Mouse (Mus musculus): ENCODE results near the gene Efna2.
"Not testable (repeated sequence)": the region's sequence is repeated elsewhere in the genome, so short reads cannot be mapped to it uniquely, and the experiment has no call there.

Gene Efna2

DNA sequence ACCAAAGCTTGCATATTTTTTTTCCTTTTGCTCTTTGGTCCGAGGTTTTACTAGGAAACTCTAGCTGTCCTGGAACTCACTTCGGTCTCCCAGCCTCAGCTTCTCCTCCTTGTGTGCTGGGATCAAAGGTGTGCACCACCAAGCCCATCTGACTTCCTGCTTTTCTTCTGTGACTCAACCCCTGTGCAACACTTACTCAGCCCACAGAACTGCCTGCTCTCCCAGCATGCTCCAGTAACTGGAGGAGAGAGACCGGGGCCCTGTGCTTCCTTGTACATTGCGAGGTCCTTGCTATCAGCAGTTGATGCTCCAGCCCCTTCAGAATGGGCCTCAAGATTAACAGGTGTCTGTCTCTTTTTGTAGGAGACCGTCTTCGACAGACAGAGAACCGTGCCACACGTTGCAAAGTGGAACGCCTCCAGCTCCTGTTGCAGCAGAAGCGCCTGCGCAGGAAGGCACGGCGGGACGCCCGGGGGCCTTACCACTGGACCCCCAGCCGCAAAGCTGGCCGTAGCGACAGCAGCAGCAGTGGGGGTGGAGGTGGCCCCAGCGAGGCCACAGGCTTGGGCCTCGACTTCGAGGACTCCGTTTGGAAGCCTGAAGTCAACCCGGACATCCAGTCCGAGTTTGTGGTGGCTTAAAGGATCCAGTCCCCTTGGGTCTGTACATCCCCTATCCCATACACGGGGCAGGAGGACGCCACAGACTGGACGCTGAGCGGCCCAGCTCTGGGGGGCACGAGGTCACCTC lies 23.1 kb upstream of the Efna2 start:
- DNase-seq = peak in 1 of 2 experiments; percentile 36

DNA sequence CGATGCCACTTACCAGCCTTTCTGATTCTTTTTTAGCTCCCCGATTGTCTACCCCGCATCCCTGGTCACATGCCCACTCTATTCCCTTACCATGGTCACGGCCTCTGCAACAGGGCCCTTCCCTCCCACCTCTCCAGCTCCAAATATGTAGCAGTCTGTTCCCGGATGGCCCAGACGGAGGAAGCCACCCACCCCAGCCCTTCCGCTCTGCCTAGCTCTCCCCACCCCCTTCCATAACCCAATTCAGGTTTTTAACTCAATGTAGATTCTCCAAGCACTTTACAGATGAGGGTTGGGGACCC lies 22.6 kb upstream of the Efna2 start:
- DNase-seq = peak in 1 of 2 experiments; percentile 41

DNA sequence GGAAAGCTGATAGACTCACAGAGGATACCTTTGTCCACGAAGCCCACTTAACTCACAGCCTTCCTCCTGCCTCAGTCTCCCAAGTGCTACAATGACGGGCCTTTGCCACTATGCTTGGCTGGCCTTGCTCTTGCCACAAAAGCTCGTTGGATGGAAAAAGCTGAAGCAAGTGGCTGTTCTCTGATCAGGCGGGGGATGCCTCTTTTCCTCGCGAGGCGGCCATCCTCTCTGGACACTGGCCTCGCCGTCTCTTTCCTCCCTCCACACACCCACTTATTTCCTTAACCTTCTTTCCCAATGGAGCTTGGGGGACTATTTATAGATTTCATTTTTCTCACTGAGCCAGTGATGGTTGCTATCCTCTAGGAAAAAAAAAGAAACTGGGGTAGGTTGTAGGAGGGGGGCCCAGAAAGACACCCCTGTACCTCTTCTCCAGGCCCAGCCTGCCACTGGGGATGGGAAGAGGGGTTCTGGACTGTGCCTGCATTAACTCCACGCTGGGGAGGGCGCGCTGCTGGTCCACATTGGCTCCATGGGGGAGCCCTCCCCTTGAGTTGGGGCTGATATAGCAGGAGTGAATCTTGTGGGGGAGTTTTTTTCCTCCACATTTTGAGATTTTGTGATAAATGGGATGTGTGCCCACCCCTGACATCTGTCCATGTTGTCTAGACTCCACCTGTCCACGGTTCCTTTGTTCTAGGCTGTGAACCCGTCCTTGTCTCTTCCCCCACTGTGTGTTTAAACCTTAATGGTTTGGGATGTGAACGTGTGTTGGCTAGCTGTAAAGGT lies 21.9 kb upstream of the Efna2 start:
- peak; percentile 44 to 61 for DNase-seq

DNA sequence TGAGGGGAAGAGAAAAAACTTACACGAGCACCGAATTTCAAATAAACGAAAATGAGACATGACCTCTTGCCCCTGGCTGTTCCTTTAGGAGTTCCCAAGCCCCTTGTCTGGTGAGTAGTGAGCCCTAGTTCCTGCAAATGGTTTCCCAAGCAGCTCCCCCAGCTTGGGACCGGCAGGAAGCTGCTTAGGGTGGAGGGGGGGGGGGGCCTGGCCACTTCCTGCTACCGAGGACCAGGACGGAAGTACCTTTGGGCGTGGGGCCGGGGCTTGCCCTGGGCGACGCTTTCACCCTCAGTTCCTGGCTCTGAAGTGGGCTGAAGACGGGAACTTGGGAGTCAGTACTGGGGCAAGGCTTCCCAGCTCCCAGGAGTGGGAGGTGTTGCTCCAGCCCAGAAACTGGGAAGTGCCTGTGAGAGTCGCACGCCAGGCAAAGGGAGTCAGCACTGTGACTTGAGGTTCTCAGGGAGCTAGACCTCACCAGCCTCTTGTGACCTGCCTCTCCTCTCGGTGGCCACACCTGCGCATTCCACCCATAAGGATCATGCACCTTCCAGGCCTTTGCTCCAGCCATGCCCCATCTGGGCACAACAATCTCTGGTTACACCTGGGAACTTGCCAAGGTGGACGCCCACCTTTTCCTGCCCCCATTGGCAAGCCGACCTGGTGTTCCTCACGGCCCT lies 20.8 kb upstream of the Efna2 start:
- peak; percentile 50 to 60 for DNase-seq

DNA sequence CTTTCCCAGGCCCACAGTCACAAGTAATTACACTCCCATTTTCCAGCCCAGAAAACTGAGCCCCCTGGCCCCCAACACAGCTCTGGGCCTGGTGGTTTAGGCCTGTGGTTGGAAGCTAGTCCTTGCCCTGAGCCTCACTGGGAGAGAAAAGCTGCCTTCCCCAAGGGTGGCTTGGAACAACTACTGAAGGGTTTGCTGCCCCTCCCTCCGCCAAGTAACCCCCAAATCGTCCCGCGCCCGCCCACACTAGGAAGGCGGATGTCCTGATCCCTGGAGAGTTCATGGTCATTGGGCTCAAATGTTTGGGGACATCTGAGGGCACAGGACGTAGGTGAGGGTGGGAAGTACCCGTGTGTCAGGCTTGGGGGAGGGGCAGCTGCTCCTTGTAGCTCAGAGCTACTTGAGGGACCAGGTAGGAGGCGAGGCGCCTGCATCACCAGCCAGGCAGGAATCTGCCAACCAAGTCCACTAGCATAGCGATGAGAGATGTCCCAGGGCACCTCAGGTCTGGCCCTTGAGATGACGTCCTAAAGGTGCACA lies 20.2 kb upstream of the Efna2 start:
- DNase-seq = peak; percentile 75 to 79

DNA sequence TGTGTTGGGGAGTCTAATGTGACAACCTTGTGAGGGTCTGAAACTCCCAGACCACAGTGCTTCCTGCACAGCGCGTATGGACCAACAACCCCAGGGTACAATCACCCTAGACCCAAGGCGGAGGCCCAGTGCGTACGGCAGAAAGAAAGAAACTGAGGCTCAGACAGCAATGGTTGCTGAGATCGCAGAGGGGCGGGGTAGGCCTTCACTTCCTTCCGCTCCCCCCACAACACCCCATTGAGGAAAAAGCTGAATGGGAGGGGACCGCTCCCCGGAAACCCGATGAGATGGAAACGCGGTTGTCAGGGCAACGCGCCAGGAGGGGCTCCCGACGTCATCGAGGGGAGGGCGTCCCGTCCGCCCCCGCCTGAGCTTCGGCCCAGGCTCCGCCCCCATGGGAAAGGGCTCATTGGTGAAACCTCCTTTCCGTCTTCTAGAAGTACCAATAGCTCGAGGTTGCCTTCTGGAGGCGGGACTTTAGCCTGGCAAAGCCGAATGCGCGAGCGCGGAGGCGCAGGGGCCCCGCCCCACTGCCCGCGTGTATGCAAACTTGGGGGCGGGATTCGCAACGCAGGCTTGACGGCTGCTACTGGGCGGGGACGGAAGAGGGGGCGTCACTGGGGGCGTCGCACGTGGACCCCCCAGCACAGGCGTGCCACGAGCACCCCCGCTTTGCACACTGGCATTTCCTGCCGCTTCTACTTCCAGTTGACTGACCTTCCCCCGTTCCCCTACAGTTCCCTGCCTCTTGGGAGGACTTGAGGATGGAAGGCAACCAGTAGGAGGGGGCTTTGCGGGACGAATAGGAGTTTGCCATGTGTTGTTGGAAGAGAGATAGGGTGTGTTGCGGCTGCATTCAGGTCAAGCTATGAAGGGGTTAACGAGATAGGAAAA lies 19.5 kb upstream of the Efna2 start:
- peak; percentile 99 to 100 for DNase-seq

DNA sequence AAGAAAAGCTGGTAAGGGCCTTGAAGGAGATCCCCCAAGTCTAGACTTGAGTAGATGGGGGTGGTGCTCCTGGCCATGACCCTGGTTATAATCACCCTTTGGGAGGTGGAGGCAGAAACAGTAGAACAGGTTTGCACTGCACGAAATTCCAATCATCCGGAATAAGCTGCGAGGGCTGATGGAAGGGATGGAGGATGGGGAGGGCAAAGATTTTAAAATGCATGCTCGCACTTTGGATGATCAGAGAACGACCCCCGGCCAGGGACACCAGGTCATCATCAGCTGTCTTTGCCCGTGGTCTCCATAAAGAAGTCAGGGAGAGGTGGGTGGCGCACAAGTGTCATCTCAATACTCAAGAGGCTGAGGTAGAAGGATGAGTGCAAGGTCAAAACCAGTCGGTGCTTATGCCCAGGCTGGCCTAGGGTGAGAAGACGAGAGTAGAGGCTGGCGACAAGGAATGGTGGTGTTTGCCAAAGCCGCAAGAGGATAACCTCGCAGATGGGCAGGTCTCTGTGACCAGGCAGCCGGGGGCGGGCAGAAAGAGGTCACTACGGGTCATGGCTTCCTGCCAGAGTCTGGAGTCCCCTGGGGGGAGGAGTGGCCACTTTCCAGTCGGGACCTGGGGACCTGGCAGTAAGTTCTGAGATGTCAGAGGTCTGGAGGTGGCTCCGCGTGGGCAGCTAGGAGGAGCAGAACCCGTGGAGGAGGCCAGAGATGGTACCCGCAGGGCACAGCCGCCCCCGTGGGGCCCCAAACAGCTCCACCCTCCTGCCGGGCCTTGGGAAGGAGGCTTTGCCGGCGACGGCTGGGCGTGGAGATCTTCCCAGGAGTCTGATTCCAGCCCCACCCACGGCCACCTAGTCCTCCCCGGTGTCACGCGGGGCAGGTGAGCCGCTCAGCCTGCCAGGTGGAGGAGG lies 18.6 kb upstream of the Efna2 start:
- DNase-seq = peak; percentile 84 to 88

DNA sequence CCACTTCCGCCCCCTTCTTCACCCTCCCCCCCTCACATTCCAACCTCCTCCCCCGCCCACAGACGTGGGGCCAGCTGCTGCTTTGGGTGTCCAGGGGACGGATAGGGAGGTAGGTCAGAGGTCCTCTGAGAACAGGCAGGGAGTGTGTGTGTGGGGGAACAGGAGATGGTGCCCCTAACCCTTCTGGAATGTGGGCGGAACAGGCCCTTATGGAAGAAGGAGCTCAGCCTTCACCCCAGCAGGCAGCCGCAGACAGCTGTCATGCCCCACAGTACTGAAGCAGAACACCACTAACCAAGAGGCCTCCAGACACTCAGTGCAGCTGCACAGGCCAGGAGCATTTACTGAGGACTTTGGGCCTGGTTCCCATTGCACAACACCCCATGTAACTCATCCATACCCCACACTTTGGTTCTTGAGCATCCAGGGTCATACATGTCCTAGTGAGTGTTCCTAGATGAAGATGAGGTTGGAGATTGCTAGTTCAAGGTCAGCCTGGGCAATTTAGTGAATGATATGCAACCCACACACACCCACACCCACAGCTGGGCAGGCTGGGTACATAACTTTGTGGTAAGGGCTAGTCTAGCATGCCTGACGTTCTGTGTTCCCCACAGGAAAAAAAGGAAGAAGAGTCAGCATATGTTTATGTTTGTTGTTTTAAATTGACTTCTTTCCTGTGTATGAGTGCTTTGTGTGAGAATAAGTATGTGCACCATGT lies 17.6 kb upstream of the Efna2 start:
- DNase-seq = no peak

DNA sequence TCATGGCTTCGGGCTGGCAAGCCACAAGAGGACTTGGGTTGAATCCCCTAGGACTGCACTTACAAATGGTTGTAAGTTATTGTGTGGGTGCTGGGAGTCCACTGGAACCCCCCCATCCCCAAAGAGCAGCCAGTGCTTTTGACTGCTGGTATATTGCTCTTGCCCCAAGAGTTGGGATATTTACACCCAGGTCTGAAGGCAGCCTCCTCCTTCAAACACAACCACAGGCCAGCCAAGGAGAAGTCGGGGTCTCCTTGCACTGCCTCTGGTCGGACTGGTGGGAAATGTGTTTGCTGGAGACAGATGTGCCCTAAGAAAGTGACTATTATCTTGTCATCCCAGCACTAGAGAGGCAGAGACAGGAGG lies 17.1 kb upstream of the Efna2 start:
- DNase-seq = no peak

DNA sequence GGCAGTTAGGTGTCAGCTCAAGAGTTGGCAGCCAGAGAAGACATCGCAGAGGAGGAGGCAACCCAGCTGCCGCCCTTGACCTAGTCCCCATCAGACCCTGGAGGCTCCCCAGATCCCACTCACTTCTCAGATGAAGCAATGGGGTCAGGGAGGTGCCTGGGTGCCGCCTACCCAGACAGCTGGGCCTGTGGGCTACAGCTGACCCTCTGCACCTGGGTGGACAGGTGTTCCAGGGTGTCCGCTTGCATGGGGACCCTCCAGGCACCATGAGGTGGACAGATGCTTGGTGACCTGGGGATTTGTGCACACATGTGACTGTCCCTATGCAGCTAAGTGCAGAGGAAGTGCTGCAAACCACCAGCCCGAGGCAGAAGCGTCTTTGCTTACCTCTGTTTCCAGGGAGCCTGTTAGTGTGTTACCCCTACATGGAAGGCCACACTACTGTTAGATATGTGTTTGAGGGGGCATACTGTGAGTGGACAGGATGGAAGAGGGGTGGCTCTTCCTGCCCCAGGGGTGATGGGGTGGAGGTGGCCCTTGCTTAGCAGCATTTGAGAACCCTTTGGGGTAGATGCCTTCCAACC lies 16.5 kb upstream of the Efna2 start:
- DNase-seq = no peak

DNA sequence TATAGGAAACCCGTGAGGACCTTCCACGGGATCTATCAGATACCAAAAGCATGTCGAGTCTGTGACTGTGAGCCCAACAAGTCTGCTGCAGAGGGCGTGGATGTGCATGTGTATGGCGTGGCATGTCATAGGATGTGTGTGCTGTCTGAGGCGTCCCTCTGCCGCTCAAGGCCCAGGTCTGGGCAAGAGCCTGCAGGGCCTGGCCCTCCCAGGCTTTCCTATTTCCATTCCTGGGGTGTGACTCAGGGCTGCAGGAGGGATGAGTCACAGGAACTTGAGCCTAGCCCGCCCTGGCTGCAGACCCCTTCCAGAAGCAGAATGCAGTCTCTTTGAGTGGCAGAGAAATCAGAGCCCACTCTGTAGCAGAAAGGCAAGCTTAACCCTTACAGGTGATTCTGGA lies 15.6 kb upstream of the Efna2 start:
- no peak for DNase-seq

DNA sequence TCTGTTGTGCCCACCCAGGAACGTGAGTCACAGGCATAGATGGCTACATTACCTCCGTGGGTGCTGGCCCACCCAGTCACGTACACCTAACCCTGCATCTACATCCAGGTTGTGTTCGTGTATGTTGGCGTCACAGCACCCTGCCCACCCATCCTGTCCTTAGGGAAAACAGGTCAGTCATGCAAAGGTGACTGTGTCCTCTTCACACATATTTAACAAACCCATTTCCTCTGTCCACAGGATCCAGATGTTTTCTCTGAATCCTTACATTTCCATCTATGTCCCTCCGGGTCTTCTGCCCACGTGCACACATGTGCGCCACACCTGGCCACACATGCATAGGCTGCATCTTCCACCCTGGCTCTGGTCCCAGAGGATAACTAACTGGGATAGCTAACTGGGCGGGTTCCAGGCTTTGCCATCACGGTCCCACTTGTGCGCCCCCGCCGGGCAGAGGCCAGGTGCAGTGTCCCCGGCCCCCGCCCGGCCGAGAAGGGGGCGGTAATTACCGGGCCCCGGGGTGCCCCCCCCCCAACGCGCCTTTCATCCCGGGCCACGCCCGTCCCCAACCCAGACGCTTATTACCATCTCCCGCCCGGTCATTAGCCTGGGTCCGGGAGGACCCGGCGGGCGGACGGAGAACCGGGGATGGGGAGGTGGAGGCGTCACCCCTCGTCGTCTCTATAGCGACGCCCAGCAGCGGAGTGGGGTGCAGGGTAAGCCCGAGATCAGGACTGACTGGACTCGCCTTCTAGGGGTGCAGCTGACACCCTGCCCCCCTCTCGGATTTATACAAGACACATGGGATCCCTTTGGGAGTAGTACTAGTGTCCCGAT lies 14.9 kb upstream of the Efna2 start:
- peak; percentile 72 to 75 for DNase-seq

DNA sequence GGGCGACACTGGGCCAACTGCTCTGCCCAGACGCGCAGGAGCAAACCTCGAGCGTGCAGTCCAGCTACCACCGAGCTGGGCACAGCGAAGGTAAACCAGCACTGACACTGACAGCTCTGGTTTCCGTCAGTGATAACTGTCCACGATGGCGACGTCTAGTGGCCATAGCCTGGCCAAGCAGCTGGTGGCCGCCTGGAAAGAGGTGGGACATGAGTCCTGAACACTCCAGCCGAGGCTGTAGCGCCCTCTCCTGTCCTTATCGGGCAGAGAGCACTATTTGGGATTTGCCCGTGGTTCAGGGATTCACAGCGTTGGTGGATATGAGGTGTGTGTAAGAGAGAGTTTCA lies 14.3 kb upstream of the Efna2 start:
- peak; percentile 99 for DNase-seq

DNA sequence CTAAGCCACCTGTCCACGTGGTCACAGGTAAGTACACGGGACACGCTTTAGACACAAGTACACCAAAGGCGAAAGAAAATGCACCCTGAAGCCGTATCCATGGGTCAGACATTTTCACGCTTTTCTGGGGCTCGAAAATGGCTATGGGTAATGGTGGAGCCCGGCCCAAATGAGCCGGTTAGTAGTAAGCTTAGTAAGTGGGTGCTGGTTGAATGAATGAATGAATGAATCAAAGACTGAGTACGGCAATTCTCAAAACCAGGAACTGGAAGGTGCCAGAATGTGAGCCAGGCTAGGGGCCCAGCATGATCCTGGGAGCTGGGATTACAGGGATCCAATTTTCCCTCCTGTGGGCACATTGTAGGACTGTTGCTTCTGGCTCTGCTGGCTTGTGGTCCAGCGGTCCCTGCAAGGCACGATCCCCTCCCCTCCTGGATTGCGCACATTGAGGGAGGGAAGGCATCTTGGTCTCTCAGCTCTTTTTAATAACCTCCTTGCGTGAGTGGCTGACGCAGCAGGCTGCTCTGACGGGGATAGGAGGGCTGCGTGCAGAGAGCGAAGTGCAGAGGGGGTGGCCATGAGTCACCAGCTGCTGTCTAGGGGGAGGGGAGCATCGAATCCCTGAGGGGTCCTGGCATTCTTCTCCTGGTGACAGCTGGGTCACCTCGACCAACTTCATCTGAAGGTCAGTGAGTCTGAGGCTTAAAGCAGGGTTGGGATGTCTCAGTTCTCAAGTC lies 13.7 kb upstream of the Efna2 start, which contains the start of gene Cirbp:
Gene Cirbp (plus strand): TSS at position 594 of the 737 bp plus-strand sequence.
- DNase-seq = peak; percentile 74 to 76

DNA sequence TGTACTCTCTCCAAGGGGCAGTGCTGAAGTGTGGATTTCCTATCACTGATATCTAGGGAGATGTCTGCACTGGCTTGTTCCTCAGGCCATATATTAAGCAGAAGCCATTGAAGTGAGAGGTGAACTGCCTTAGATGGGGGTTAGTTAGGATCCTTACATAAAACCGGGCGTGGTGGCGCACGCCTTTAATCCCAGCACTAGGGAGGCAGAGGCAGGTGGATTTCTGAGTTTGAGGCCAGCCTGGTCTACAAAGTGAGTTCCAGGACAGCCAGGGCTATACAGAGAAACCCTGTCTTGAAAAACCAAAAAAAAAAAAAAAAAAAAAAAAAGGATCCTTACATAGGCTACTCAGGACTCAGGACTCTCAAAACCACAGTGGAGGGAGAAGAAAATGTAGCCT lies 13.1 kb upstream of the Efna2 start:
- not testable (repeated sequence) for DNase-seq

DNA sequence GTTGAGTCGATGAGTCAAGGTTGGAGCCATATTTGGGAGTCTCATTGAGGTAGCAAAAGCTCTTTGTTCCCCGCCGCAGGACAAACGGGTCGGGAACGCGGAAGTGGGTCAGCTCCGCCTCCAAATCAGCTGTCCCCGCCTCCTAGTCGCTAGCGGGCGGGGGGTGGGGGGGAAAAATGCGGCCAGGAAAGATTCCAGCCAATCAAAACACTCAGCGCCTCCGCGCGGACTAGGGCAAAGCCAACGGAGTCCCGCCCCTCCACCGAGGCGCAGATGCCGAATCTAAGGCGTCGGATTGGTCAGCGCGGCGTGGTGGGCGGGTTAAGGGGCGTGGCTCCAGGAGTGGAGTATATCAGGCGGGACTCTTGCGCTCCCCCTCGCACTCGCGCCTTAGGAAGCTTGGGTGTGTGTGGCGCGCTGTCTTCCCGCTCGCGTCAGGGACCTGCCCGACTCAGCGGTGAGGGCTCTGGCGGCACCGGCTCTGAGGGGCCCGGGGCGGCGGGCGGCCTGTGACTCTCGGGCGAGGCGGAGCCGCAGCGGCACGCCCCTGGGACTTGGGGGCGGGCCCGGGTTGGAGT lies 11.7 kb upstream of the Efna2 start:
- DNase-seq = peak; percentile 99

DNA sequence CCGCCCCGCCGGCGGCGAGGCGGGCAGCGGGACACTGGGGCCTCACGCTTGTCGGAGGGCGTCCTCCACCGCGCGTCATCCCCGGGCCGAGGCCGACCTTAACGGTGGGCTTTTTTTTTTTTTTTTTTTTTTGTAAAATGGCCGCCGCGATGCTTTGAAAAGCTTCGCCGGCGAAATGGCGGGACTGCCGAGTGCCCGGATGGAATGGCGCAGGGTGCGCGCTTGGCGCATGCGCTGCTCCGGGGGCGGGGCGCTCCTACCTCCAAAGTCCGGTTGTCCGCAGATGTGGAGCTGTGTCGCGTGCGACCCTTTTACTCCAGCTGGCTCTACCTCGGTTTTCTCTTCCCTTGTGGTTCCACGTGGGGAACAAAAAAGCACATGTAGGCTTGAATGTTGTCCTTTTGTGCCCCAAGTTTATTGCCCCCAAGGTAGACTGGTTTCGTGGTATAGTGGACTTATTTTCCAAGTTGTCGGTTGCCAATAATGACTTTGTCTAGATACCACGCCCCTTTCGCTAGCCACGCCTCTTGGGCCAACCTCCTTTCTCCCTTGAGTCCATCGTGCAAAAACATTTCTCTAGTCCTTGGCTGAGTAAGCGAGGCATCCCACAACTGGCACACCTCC lies 11.1 kb upstream of the Efna2 start:
- peak; percentile 97 for DNase-seq

DNA sequence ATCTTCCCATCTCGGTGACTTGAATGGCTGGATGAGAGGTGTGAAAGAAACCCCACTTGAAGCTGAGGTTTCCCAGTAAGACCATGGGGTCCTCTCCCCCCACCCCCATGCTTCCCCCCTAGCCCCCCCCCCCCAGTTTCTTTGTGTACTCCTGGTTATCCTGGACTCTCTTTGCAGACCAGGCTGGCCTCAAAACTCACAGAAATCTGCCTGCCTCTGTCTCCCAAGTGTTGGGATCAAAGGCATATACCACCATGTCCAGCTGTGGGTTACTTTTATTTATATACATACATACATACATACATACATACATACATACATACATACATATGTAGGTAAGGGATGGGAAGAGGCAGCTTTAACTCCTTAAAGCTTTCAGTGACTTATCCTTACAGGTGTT lies 10.2 kb upstream of the Efna2 start:
- no peak for DNase-seq
